Mouse (Mus musculus) Muller cell, postnatal 12 days (primary cell): ENCODE measurements around the gene Tmem219.

Experiments
- DNase-seq: peaks from one replicate; pipeline ENCODE4 v3.0.0-alpha.2; 2015; ENCODE audit errors: inconsistent ontology term

Gene Tmem219

GRCm38 (mm10) chr7:126862147-126862784 is 60.5 kb downstream of the Tmem219 start, which contains the start of gene Ino80e:
Ino80e (minus strand) TSS chr7:126862377.
- DNase-seq: peak; percentile 92

- DNase-seq: peak; percentile 98
Measured at GRCm38 (mm10) chr7:126861429-126862130, 61.1 kb downstream of the Tmem219 start, which contains the start of gene Hirip3. Hirip3 (plus strand) TSS chr7:126861972.

- no peak for DNase-seq
Measured at GRCm38 (mm10) chr7:126860987-126861386, 61.7 kb downstream of the Tmem219 start.

GRCm38 (mm10) chr7:126856741-126857420 is 65.8 kb downstream of the Tmem219 start:
- DNase-seq: no peak

GRCm38 (mm10) chr7:126855641-126856040 is 67.1 kb downstream of the Tmem219 start:
- no peak for DNase-seq

GRCm38 (mm10) chr7:126853454-126853853 is 69.3 kb downstream of the Tmem219 start:
- no peak for DNase-seq

- DNase-seq: no peak
Measured at GRCm38 (mm10) chr7:126851192-126851591, 71.5 kb downstream of the Tmem219 start.

- DNase-seq: no peak
Measured at GRCm38 (mm10) chr7:126850161-126850560, 72.6 kb downstream of the Tmem219 start.

- no peak for DNase-seq
Measured at GRCm38 (mm10) chr7:126848794-126849193, 73.9 kb downstream of the Tmem219 start.

- peak; percentile 42 for DNase-seq
Measured at GRCm38 (mm10) chr7:126847421-126848398, 75.0 kb downstream of the Tmem219 start.

GRCm38 (mm10) chr7:126847116-126847420 is 75.6 kb downstream of the Tmem219 start, which contains the start of gene Doc2a:
Doc2a (plus strand) TSS chr7:126847416.
- no peak for DNase-seq

- DNase-seq: peak; percentile 35
Measured at GRCm38 (mm10) chr7:126845516-126845915, 77.2 kb downstream of the Tmem219 start.

- DNase-seq: no peak
Measured at GRCm38 (mm10) chr7:126843276-126843675, 79.4 kb downstream of the Tmem219 start.
